Mouse (Mus musculus): ENCODE data around the gene Nudt16l1. TPM values are rescaled to one million over a fixed set of nuclear protein-coding genes. Genes with fewer than 3 reads are reported as not detected.

Gene Nudt16l1
- polyA plus RNA-seq, 1 experiment from 2014 or later: 145 TPM

DNA sequence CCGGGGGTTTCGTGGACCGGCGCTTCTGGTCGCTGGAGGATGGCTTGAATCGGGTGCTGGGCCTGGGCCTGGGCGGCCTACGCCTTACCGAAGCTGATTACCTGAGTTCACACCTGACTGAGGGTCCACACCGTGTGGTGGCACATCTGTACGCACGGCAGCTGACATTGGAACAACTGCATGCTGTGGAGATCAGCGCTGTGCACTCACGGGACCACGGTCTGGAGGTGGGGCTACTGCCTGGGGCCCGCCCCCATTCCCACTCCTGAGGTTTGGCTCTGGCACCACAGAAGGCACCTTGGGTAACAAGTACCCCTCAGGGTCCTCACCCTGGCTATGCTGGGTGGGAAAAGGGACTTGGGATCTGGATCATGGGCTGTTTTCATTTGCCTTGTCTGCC lies 851 bp downstream of the Nudt16l1 start:
- peak overlapping the region; percentile 83 for H3K27ac ChIP-seq (ENCODE audit: low read depth)
- H3K36me3 ChIP-seq (ENCODE audit: control insufficient read depth, insufficient read depth, low read length): peaks cover 69% of the 10 kb centered on the region
- H3K9ac ChIP-seq (ENCODE audit: low read length): peak overlapping the region; percentile 90
- ATAC-seq (replicated peaks; ENCODE audit: low FRiP score, low TSS enrichment, low read depth) (peak; percentile 76), DNase-seq (ENCODE audit: low spot score) (peak; percentile 70)
- H3K9me3 ChIP-seq (ENCODE audit: control insufficient read depth, low read length): no peaks in the 10 kb centered on the region
- WGBS: 3% methylated on average over 16 of the region's 16 CpGs
- no peaks in the 10 kb centered on the region for H3K27me3 ChIP-seq (replicated peaks; ENCODE audit: control insufficient read depth, insufficient read depth, low read length)
- peak overlapping the region; percentile 72 for H3K4me3 ChIP-seq (ENCODE audit: low read depth, low read length)
- peaks cover 8% of the 10 kb centered on the region; the same call in 1 of the 2 replicates for H3K4me1 ChIP-seq (replicated peaks; ENCODE audit: control insufficient read depth, insufficient read depth, low read length)
- peak overlapping the region; percentile 73 for H3K4me2 ChIP-seq (ENCODE audit: low read length)

DNA sequence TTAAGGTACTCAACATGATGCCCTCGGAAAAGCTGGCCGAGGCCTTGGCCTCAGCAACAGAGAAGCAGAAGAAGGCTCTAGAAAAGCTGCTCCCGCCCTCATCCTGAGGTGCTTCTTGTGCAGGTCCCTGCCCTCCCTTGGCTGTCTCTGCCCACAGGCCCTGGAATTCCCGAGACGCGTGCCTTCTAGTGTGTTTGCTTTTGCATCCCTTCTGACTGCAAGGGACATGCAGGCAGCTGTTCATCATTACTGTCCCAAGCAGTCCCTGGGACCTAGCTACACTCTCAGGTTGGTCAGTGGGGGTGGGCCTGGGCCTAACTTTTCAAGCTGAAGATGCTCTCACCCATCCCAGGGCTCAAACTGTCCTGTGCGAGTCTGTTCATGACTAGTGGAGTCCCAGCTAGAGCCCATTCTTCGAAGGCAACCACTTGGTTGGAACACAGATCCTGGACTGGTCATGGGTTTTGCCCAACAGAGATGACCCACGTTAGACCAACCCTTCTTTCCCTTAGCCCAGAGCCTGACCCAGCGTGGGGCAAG lies 1.8 kb downstream of the Nudt16l1 start:
- Histone ChIP-seq H3K4me1 (replicated peaks; ENCODE audit: control insufficient read depth, insufficient read depth, low read length) (peaks cover 8% of the 10 kb centered on the region; the same call in 1 of the 2 replicates), H3K27me3 (replicated peaks; ENCODE audit: control insufficient read depth, insufficient read depth, low read length) (no peaks in the 10 kb centered on the region), H3K9ac (ENCODE audit: low read length) (no peak overlapping the region), H3K9me3 (ENCODE audit: control insufficient read depth, low read length) (no peaks in the 10 kb centered on the region), H3K36me3 (ENCODE audit: control insufficient read depth, insufficient read depth, low read length) (peaks cover 70% of the 10 kb centered on the region), H3K27ac (ENCODE audit: low read depth) (no peak overlapping the region), H3K4me3 (ENCODE audit: low read depth, low read length) (0 out of 2 replicates have a peak overlapping the region, but pooled peaks have one; percentile 72), H3K4me2 (ENCODE audit: low read length) (peak overlapping the region; percentile 73)
- 88% methylated on average over 10 of the region's 10 CpGs for WGBS
- DNase-seq (ENCODE audit: low spot score) (no peak), ATAC-seq (replicated peaks; ENCODE audit: low FRiP score, low TSS enrichment, low read depth) (no peak)

DNA sequence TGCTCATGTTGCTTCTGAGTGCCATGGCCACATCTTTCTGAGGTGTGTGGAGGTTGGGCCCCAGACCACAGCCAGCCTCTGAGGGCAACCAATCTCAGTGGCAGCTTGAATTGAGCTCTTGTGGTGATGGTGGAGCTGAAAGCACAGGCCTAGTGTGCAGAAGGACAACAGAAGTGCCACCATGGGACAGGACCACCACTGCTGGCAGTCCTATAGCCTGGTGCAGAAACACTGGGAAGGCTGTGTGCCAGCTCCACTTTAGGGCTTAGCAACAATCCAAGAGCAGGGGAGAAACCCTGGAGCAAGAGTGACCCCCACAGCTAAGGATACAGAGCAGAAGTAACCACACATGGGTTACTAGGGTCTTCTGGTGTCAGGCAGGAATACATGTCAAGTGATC lies 2.5 kb downstream of the Nudt16l1 start:
- no peak for ATAC-seq (replicated peaks; ENCODE audit: low FRiP score, low TSS enrichment, low read depth)
- H3K27ac ChIP-seq (ENCODE audit: low read depth): no peak overlapping the region
- DNase-seq (ENCODE audit: low spot score): no peak
- no peaks in the 10 kb centered on the region for H3K27me3 ChIP-seq (replicated peaks; ENCODE audit: control insufficient read depth, insufficient read depth, low read length)
- no peak overlapping the region for H3K4me3 ChIP-seq (ENCODE audit: low read depth, low read length)
- peaks cover 8% of the 10 kb centered on the region; the same call in 1 of the 2 replicates for H3K4me1 ChIP-seq (replicated peaks; ENCODE audit: control insufficient read depth, insufficient read depth, low read length)
- no peaks in the 10 kb centered on the region for H3K9me3 ChIP-seq (ENCODE audit: control insufficient read depth, low read length)
- H3K36me3 ChIP-seq (ENCODE audit: control insufficient read depth, insufficient read depth, low read length): peaks cover 70% of the 10 kb centered on the region
- no peak overlapping the region for H3K4me2 ChIP-seq (ENCODE audit: low read length)
- H3K9ac ChIP-seq (ENCODE audit: low read length): no peak overlapping the region

DNA sequence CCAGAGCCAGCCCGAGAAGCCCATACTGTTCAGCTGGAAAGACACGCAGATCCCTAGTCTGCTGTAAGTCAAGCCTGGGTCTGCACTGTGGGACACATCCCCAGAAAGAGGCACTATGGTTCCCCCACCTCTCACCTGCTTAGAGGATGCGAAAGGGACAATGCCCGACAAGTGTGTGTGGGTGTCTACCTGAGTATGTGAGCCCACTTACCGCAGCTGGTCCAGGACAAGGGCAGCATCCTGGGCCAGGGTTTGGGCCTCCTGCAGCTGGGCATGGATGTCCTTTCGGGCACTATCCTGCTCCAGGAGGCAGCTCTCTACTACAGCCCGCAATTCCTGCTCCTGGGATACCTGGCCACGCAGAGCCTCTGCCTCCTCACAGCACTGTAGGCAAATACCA lies 4.3 kb downstream of the Nudt16l1 start:
- ATAC-seq (replicated peaks; ENCODE audit: low FRiP score, low TSS enrichment, low read depth): no peak
- Histone ChIP-seq H3K4me1 (replicated peaks; ENCODE audit: control insufficient read depth, insufficient read depth, low read length) (peaks cover 8% of the 10 kb centered on the region; the same call in 1 of the 2 replicates), H3K9ac (ENCODE audit: low read length) (no peak overlapping the region), H3K36me3 (ENCODE audit: control insufficient read depth, insufficient read depth, low read length) (peaks cover 75% of the 10 kb centered on the region), H3K4me3 (ENCODE audit: low read depth, low read length) (no peak overlapping the region), H3K4me2 (ENCODE audit: low read length) (no peak overlapping the region), H3K9me3 (ENCODE audit: control insufficient read depth, low read length) (no peaks in the 10 kb centered on the region), H3K27ac (ENCODE audit: low read depth) (no peak overlapping the region), H3K27me3 (replicated peaks; ENCODE audit: control insufficient read depth, insufficient read depth, low read length) (no peaks in the 10 kb centered on the region)
- DNase-seq (ENCODE audit: low spot score): no peak
- WGBS: 93% methylated on average over 8 of the region's 8 CpGs

DNA sequence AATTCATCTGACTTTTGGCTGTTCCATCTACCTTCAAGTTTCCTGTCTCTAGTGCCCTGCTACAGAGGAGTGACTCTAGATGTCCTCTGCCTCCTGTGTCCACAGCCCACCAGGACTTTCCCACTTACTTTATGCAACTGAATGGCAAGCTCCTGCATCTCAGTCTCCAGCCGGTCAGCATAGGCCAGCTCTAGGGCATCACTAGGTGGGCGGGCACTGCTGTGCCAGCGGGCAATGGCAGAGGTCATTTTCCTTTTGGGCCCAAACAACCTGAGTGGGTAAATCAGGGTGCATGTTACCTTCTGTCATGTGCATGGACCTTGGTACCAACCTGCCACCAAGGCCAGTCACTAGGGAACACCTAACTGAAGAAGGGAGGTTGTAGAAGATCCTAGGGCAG lies 4.9 kb downstream of the Nudt16l1 start:
- ATAC-seq (replicated peaks; ENCODE audit: low FRiP score, low TSS enrichment, low read depth) (no peak), DNase-seq (ENCODE audit: low spot score) (no peak)
- no peak overlapping the region for H3K4me2 ChIP-seq (ENCODE audit: low read length)
- H3K27me3 ChIP-seq (replicated peaks; ENCODE audit: control insufficient read depth, insufficient read depth, low read length): no peaks in the 10 kb centered on the region
- H3K9me3 ChIP-seq (ENCODE audit: control insufficient read depth, low read length): no peaks in the 10 kb centered on the region
- no peak overlapping the region for H3K4me3 ChIP-seq (ENCODE audit: low read depth, low read length)
- peaks cover 8% of the 10 kb centered on the region; the same call in 1 of the 2 replicates for H3K4me1 ChIP-seq (replicated peaks; ENCODE audit: control insufficient read depth, insufficient read depth, low read length)
- peaks cover 80% of the 10 kb centered on the region for H3K36me3 ChIP-seq (ENCODE audit: control insufficient read depth, insufficient read depth, low read length)
- 97% methylated on average over 3 of the region's 3 CpGs for WGBS
- H3K9ac ChIP-seq (ENCODE audit: low read length): no peak overlapping the region
- H3K27ac ChIP-seq (ENCODE audit: low read depth): no peak overlapping the region

DNA sequence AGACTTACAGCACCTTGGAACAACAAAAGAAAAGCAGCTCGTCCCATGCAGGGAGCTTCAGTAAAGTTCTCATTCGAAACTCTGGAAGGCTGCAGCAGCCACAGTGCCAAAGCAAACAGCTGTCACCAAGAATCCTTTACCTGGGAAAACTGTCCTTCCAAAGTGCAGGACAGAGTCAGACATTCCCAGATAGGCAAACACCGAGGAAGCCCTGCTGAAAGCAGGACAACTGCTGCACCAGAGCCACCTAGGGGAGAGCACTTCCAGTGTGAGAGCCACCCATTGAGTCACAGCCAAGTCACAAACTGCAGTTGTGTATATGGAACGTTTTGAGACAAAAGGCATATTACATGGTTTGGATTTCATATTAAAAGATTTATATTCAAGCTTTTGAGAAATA lies 6.9 kb downstream of the Nudt16l1 start:
- 82% methylated on average over 4 of the region's 4 CpGs for WGBS
- Histone ChIP-seq H3K9ac (ENCODE audit: low read length) (no peak overlapping the region), H3K4me1 (replicated peaks; ENCODE audit: control insufficient read depth, insufficient read depth, low read length) (no peaks in the 10 kb centered on the region), H3K4me2 (ENCODE audit: low read length) (no peak overlapping the region), H3K36me3 (ENCODE audit: control insufficient read depth, insufficient read depth, low read length) (peaks cover 90% of the 10 kb centered on the region), H3K9me3 (ENCODE audit: control insufficient read depth, low read length) (no peaks in the 10 kb centered on the region), H3K27ac (ENCODE audit: low read depth) (no peak overlapping the region), H3K27me3 (replicated peaks; ENCODE audit: control insufficient read depth, insufficient read depth, low read length) (no peaks in the 10 kb centered on the region), H3K4me3 (ENCODE audit: low read depth, low read length) (no peak overlapping the region)
- no peak for ATAC-seq (replicated peaks; ENCODE audit: low FRiP score, low TSS enrichment, low read depth)
- no peak for DNase-seq (ENCODE audit: low spot score)

DNA sequence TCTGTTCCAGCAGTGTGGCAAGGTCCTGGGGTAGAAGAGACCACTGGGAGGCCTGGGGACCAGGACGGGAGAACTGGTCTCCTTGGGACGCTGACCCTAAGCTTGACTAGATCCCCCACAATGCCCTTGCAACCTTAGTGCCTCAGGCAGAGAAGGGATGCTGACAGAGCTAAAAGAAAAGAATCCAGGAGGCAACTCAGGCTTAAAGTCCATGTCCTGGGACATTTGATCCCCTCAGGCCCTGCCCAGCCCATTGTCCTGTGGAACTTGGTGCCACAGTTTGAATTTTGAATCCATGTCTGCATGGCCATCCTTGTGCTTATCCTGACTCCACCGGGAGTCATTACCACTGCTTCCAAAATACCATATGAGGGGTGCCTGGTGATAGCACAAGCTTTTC lies 7.6 kb downstream of the Nudt16l1 start:
- no peak overlapping the region for H3K27ac ChIP-seq (ENCODE audit: low read depth)
- no peaks in the 10 kb centered on the region for H3K27me3 ChIP-seq (replicated peaks; ENCODE audit: control insufficient read depth, insufficient read depth, low read length)
- ATAC-seq (replicated peaks; ENCODE audit: low FRiP score, low TSS enrichment, low read depth) (no peak), DNase-seq (ENCODE audit: low spot score) (no peak)
- H3K4me3 ChIP-seq (ENCODE audit: low read depth, low read length): no peak overlapping the region
- 86% methylated on average over 3 of the region's 3 CpGs for WGBS
- no peak overlapping the region for H3K9ac ChIP-seq (ENCODE audit: low read length)
- H3K4me2 ChIP-seq (ENCODE audit: low read length): no peak overlapping the region
- H3K4me1 ChIP-seq (replicated peaks; ENCODE audit: control insufficient read depth, insufficient read depth, low read length): no peaks in the 10 kb centered on the region
- H3K9me3 ChIP-seq (ENCODE audit: control insufficient read depth, low read length): no peaks in the 10 kb centered on the region
- peaks cover 90% of the 10 kb centered on the region for H3K36me3 ChIP-seq (ENCODE audit: control insufficient read depth, insufficient read depth, low read length)

DNA sequence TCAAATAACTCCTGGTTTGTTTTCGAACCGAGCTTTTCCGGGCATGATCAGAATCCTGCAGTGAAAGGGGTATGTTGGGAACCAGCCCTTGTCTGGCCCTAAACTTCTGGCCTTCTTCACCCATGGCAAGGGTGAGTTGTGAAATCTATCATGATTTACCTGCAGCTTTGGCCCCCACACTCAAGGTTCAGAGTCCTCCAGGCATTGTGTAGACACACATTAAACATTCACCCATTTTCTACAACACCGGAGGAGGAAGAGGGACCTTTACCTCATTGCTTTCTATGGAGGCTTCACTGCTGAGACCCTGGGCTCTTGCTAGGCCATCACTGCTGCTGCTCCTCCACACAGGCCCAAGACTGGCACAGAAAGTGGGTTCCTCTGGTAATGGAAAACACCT lies 8.8 kb downstream of the Nudt16l1 start:
- WGBS: 92% methylated on average over 4 of the region's 4 CpGs
- Histone ChIP-seq H3K4me3 (ENCODE audit: low read depth, low read length) (no peak overlapping the region), H3K27me3 (replicated peaks; ENCODE audit: control insufficient read depth, insufficient read depth, low read length) (no peaks in the 10 kb centered on the region), H3K27ac (ENCODE audit: low read depth) (no peak overlapping the region), H3K9me3 (ENCODE audit: control insufficient read depth, low read length) (no peaks in the 10 kb centered on the region), H3K4me2 (ENCODE audit: low read length) (no peak overlapping the region), H3K4me1 (replicated peaks; ENCODE audit: control insufficient read depth, insufficient read depth, low read length) (no peaks in the 10 kb centered on the region), H3K9ac (ENCODE audit: low read length) (no peak overlapping the region), H3K36me3 (ENCODE audit: control insufficient read depth, insufficient read depth, low read length) (peaks cover 90% of the 10 kb centered on the region)
- DNase-seq (ENCODE audit: low spot score) (no peak), ATAC-seq (replicated peaks; ENCODE audit: low FRiP score, low TSS enrichment, low read depth) (no peak)

DNA sequence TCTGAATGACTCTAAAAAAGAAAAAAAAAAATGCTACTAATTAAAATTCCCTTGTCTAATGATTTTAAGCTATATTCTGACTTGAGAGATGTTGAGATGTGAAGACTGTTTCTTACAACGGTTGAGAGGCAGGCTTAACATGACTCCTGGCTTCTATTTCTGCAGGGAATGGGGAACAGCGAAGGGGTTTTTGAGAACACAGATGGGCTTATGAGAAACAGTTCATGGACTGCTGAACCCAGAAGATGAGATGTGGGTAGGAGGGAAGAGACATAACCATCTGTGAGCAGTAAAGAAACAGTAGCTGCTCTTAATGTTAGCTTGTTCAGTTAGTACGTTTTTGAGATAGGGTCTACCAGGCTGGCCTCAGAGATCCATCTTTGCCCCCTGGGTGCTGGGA lies 18.0 kb downstream of the Nudt16l1 start:
- H3K27me3 ChIP-seq (replicated peaks; ENCODE audit: control insufficient read depth, insufficient read depth, low read length): no peaks in the 10 kb centered on the region
- no peak overlapping the region for H3K4me3 ChIP-seq (ENCODE audit: low read depth, low read length)
- ATAC-seq (replicated peaks; ENCODE audit: low FRiP score, low TSS enrichment, low read depth) (no peak), DNase-seq (ENCODE audit: low spot score) (no peak)
- H3K4me1 ChIP-seq (replicated peaks; ENCODE audit: control insufficient read depth, insufficient read depth, low read length): no peaks in the 10 kb centered on the region
- WGBS: 94% methylated on average over 3 of the region's 3 CpGs
- no peak overlapping the region for H3K27ac ChIP-seq (ENCODE audit: low read depth)
- no peaks in the 10 kb centered on the region for H3K9me3 ChIP-seq (ENCODE audit: control insufficient read depth, low read length)
- peaks cover 60% of the 10 kb centered on the region for H3K36me3 ChIP-seq (ENCODE audit: control insufficient read depth, insufficient read depth, low read length)
- H3K9ac ChIP-seq (ENCODE audit: low read length): no peak overlapping the region
- H3K4me2 ChIP-seq (ENCODE audit: low read length): no peak overlapping the region
